Mouse (Mus musculus) embryonic facial prominence, embryonic 14.5 days (tissue): ENCODE measurements at regions not wholly inside any gene's neighbourhood (a gene's known extent, or its start where the extent isn't known, plus 50 kb on each side); places are given as distances from the start of the nearest gene placed in this dataset.

Experiments
- ATAC-seq: fragments of 200-750 bp; cut with Nextera tagmentation; 2 replicates; pipeline ENCODE4 v1.8.0; 2017; ENCODE audit warnings: low read depth, moderate number of reproducible peaks, moderate TSS enrichment
- DNase-seq: peaks from one replicate; pipeline ENCODE4 v3.0.0-alpha.2; 2015; ENCODE audit warnings: low spot score
- H3K27ac ChIP-seq: fragments of 300-500 bp; sonication (generic); replicated peaks from 2 replicates; pipeline ENCODE4 v1.5.1; 2014; ENCODE audit warnings: low read depth, mild to moderate bottlenecking, low read length, moderate library complexity
- H3K27me3 ChIP-seq: fragments of 300-500 bp; sonication (generic); replicated peaks from 2 replicates; pipeline ENCODE4 v1.6.1; 2014; ENCODE audit warnings: low read length; ENCODE audit not compliant: control insufficient read depth, insufficient read depth
- H3K36me3 ChIP-seq: fragments of 300-500 bp; sonication (generic); 2 replicates; pipeline ENCODE4 v1.6.1; 2014; ENCODE audit warnings: low read length, mixed read lengths; ENCODE audit not compliant: control insufficient read depth, insufficient read depth
- H3K4me1 ChIP-seq: fragments of 300-500 bp; sonication (generic); 2 replicates; pipeline ENCODE4 v1.6.1; 2014; ENCODE audit warnings: antibody characterized with exemption, low read length; ENCODE audit not compliant: control insufficient read depth, insufficient read depth
- H3K4me2 ChIP-seq: fragments of 300-500 bp; sonication (generic); 2 replicates; pipeline ENCODE4 v1.6.1; 2014; ENCODE audit warnings: low read depth, mild to moderate bottlenecking, low read length, moderate library complexity, mixed read lengths
- H3K4me3 ChIP-seq: fragments of 300-500 bp; sonication (generic); 2 replicates; pipeline ENCODE4 v1.5.1; 2014; ENCODE audit warnings: low read depth, mild to moderate bottlenecking, low read length
- H3K9ac ChIP-seq: fragments of 300-500 bp; sonication (generic); 2 replicates; pipeline ENCODE4 v1.6.1; 2014; ENCODE audit warnings: low read depth, mild to moderate bottlenecking, low read length, moderate library complexity, mixed read lengths
- H3K9me3 ChIP-seq: fragments of 300-500 bp; sonication (generic); 2 replicates; pipeline ENCODE4 v1.6.1; 2016; ENCODE audit warnings: low read length; ENCODE audit not compliant: control insufficient read depth
- WGBS: fragments of 180-500 bp; shearing (Covaris S2); extraction: QIAGEN DNeasy Blood & Tissue Kit; methylation state at CpG from one replicate; pipeline ENCODE4 v1.1.7; 2014; 5-methylcytosine and 5-hydroxymethylcytosine counted together

- Histone ChIP-seq H3K4me3 (no peak overlapping the region), H3K27ac (no peak overlapping the region), H3K4me2 (no peak overlapping the region), H3K27me3 (no peaks in the 10 kb centered on the region), H3K9ac (no peak overlapping the region), H3K9me3 (no peaks in the 10 kb centered on the region), H3K4me1 (no peaks in the 10 kb centered on the region), H3K36me3 (no peaks in the 10 kb centered on the region)
- DNase-seq (no peak), ATAC-seq (no peak)
- WGBS, result 39% methylated on average over 2 of the region's 2 CpGs
Observed at GRCm38 (mm10) chr5:83610777-83611176, 255.8 kb upstream of the Tecrl start.

GRCm38 (mm10) chr5:83593289-83593610 lies 238.3 kb upstream of the Tecrl start:
- WGBS, result 93% methylated on average over 1 of the region's 1 CpGs
- no peaks in the 10 kb centered on the region for H3K4me1 ChIP-seq
- DNase-seq (no peak), ATAC-seq (no peak)
- H3K9ac ChIP-seq, result no peak overlapping the region
- H3K27me3 ChIP-seq, result no peaks in the 10 kb centered on the region
- no peak overlapping the region for H3K4me2 ChIP-seq
- no peak overlapping the region for H3K4me3 ChIP-seq
- no peaks in the 10 kb centered on the region for H3K36me3 ChIP-seq
- no peaks in the 10 kb centered on the region for H3K9me3 ChIP-seq
- H3K27ac ChIP-seq, result no peak overlapping the region

GRCm38 (mm10) chr5:83592587-83593288 lies 237.7 kb upstream of the Tecrl start:
- H3K9ac ChIP-seq, result no peak overlapping the region
- ATAC-seq, result no peak
- H3K4me2 ChIP-seq, result no peak overlapping the region
- no peaks in the 10 kb centered on the region for H3K27me3 ChIP-seq
- H3K27ac ChIP-seq, result no peak overlapping the region
- H3K4me3 ChIP-seq, result no peak overlapping the region
- H3K4me1 ChIP-seq, result no peaks in the 10 kb centered on the region
- DNase-seq, result no peak
- no peaks in the 10 kb centered on the region for H3K36me3 ChIP-seq
- 83% methylated on average over 3 of the region's 3 CpGs for WGBS
- H3K9me3 ChIP-seq, result no peaks in the 10 kb centered on the region
